Mouse (Mus musculus) cerebral cortex, adult 2 months (tissue): ENCODE results near the gene Pkdcc.

Experiments
- WGBS: fragments of 180-500 bp; shearing (Covaris S2); methylation state at CpG from one replicate; pipeline ENCODE4 v1.1.7; 2018; 5-methylcytosine and 5-hydroxymethylcytosine counted together

Gene Pkdcc

GRCm38 (mm10) chr17:83214674-83215528, at the start of gene Pkdcc:
TSS of gene Pkdcc (plus strand) at chr17:83215292.
- WGBS = under 1% methylated on average over 66 of the region's 105 CpGs

DNA sequence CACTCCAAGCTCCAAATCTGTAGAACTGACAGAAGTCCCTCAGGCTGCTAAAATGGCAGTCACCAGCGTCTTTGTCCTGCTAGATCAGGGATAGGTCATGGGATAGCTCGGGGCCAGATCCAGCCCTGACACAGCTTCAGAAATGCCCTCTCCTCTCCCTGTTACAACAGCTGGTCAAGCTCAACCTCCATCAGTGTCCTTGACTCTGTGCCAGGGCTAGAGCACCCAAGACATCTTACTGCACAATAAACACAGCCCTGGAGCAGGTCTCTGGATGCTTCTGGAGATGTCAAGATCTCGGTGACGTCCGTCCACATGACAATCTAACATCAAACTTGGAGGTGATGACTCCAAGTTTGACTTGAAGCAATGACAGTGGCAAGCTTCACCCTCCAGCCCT, 48.9 kb upstream of the Pkdcc start:
- WGBS = 95% methylated on average over 5 of the region's 5 CpGs

DNA sequence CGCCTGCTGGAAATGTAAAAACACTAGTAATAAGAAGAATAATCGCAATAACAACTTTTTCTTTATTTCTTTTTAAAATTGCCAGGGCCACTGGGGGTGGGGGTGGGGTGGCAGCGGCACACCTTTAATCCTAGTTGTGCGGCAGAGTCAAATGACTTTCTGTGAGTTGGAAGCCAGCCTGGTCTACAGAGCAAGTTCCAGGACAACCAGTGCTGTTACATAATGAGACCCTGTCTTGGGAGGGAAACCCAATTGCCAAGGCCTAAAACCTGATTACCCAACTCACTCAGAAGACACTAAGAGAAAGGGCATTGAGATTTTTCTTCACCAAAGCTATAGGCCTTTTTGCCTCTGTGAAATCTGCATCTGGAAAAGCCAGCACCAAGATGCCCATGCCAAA, 38.9 kb upstream of the Pkdcc start:
- WGBS = 92% methylated on average over 4 of the region's 4 CpGs

DNA sequence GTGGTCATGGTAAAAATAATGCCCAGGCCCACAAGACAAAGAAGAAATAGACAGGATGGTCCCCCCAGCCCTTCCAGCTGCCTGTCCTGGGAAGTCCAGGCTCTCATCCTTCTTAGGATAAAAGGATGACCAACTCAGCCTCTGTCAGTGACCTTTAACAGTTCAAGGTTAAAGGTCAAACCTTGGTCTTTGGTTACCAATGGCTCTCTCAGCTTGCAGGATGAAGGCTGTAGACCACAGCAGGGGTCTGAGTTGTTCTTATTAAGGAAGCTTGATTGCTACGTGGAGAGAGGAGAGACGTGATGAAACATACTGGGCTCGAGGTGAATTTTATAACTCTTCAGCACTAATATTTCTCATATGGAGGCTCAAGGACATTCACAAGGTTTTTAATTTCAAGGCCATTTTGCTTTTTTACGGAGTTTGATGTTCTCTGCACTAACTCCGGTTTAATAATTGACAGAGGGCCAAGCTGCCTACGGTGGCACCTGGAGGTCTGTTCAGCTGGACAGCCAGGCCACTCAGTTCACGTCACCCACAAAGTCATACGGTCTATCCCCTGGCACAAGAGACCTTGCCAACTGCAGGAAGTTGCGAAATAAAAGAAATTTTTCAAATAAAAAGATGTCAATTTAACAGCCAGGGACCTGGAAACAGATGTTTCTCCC, 36.5 kb upstream of the Pkdcc start:
- WGBS = 89% methylated on average over 9 of the region's 9 CpGs

GRCm38 (mm10) chr17:83179151-83179531, 36.0 kb upstream of the Pkdcc start:
- 85% methylated on average over 6 of the region's 6 CpGs for WGBS

DNA sequence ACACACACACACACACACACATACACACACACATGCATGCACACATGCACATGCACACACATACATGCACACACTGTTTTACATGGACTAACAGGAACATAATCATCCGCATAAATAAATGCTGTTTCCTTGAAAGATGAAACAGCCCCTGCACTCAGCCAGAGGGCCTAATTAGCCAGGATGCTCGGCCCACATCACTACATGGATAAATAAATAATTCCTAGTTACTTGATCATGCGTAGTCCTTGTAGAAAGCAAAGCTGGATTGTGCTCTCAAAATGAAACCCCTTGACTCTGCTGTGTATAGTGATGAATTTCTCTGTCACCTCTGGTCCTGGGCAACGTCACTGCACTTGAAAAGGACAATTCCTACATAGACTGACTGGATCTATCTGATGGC, 35.5 kb upstream of the Pkdcc start:
- WGBS = 87% methylated on average over 4 of the region's 4 CpGs

- WGBS = 92% methylated on average over 7 of the region's 7 CpGs
Observed at GRCm38 (mm10) chr17:83181086-83181485, 34.0 kb upstream of the Pkdcc start.

DNA sequence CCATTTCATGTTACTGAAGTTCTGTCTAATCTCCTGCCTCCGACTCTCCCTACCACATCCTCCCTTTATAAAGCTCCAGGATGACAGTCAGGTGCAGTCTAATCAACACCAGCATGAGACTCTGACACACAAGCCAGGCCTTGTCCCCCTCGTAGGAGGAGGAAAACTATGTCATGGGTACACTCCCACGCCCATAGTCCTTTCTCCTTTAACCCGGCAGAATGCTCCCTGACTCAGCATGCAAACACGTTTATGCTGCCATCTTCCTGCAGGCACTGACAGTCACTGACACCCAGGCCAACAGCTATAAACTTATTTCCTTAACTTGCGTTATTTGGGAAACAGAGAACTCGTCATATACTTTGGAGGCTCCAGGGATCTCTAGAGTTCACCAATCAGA, 33.5 kb upstream of the Pkdcc start:
- 85% methylated on average over 7 of the region's 7 CpGs for WGBS

- 93% methylated on average over 8 of the region's 8 CpGs for WGBS
Observed at GRCm38 (mm10) chr17:83182061-83182664, 32.9 kb upstream of the Pkdcc start.

DNA sequence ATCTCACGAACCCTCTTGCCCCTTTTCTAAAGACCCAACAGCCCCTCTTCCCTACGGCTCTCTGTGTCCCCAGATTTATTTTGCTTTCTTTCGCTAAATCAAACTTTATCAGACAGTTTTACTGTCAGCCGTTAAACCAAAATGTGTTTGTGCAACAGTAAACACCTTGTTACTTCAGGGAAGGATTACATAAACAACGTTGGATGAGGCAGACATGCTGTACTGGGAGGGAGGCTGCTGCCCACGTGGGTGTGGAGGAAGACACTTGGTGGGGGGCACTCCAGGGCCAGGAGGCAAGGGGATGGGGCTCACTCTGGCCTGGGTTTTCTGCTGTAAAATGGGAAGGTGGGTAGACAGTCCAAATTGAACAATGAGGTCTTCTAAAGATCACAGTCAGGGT, 32.3 kb upstream of the Pkdcc start:
- 80% methylated on average over 6 of the region's 6 CpGs for WGBS

DNA sequence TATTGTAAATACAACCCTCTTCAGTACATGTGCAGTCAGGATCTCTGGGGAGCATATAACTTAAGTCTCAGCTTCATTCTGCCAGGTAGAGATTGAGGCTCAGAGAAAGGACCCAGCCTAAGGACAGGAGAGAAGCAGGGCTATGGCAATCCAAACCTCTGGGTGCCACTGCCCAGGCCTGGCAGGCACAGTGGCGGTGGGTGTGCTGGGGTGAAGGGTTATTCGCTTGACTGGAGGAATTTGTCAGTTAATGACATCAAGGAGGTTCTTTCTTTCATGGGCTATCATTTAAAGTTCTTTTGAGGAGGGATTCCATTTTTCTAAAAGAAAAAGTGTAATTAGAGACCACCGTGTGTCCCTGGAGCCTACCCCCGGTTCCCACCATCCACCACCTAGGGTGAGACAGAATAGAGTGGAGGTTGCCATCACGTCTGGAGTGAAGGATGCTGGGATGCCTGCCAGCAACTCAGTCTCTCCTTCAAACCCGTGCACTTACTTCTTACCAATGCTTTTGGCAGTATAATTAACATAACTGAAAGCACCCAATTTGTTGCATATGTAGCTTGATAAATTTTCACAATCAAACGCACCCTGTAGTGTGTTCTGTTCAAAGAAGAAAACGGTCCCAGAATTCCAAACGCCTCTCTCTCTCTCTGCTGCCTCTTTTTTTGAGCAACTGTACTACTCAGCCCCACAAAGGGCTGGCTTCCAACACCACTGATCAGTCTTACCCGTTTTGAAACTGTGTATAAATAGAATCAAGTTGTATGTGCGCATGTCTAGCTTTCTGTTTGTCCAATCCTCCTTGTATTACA, 27.1 kb upstream of the Pkdcc start:
- WGBS = 20% methylated on average over 11 of the region's 11 CpGs

GRCm38 (mm10) chr17:83190810-83191209, 24.3 kb upstream of the Pkdcc start:
- 95% methylated on average over 9 of the region's 9 CpGs for WGBS

- WGBS = 77% methylated on average over 4 of the region's 4 CpGs
Observed at GRCm38 (mm10) chr17:83194491-83194890, 20.6 kb upstream of the Pkdcc start.

DNA sequence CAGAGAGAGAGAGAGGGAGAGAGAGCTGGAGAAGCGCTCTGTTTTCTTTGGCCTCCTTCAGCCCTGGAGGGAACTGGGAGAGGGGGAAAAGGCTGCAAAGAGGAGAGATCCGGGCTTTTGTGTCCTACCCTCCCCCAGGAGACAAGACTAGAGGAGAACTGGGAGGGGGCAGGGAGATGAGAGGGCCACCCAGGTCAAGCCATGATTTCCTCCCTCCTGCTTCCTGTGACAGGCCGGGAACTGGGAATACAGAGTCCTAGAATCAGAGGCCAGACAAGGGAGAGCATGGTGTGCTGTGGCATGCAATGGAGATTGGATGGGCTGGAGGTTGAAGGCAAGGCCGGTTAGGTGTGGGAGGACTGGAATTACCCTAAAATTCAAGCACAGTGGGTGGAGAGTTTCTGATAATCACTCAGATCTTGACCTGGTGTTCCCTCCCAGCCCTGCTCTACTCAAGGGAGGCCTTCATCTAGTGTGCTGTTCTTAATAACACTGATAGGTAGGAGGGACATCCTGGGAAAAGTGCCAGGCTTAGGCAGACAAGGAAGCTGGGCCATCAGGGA, 17.6 kb upstream of the Pkdcc start:
- WGBS = 66% methylated on average over 4 of the region's 4 CpGs

DNA sequence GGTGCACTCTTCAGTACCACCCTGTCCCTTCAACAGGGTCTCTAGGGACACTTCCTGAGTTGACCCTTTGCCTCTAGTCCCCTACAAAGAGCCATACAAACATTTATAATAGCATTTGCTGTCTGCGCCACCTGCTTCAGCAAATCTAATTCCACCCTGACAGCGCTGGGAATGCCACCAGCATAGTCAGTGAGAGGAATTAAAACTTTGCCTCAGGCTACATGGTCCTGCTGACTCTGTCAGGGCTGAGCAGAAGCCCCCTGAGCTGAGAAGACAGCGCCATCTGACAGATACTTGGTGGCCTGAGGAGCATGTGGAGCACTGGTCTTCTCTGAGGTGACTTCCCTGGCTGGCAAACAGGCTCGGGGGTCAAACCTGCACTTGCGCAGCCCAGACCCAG, 14.6 kb upstream of the Pkdcc start:
- 87% methylated on average over 5 of the region's 5 CpGs for WGBS

DNA sequence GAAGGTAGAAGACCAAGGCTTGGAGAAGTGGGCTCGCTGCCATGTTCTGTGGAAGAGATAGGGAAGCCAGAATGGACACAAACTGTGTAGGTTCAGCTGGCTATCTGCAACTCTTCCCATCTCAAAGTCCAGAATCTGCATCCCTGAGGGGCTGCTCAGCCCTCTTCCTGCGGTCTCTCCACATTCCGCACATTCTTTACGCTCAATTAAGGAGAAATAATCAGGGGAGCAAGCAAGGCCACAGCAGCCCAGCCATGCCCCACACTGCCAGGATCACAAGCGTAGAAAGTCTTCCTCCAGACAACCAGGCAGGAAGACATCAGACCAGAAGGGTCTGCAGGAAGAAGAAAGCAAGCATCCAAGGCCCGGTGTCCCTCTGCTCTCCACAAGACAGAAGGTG, 13.8 kb upstream of the Pkdcc start:
- WGBS = 86% methylated on average over 6 of the region's 6 CpGs

DNA sequence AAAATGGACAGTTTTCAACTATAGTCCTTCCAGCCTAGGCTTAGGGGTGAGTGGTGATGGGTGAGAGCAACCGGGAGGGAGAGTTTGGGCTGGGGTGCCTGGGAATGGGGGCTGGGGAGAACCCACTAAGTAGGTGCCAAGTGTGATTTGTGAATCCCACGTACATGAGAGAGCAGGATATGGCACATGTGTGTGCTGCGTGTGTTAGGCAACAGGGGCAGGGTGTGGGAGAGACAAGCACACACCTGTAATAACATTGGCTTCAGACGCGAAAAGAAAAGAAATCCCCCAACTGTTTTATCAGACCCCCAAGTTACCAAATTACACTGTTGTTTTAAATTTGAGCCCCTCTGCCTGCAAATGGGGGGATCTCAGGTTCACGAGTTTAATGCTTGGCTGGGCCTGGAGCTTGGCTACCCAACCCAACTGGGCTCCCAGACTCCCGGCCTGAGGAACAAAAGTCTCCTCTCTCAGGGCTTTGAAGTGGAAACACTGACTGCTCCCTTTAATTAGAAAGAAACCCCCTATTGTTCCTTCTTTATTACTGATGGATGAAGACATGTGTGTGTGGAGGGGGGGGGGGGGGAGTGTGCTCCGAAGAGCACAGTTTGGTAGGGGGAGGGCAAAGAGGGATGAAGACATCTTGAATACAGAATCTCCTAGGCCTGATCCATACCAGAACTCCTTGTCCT, 11.3 kb upstream of the Pkdcc start:
- WGBS = 72% methylated on average over 8 of the region's 8 CpGs

- WGBS = 85% methylated on average over 3 of the region's 3 CpGs
Observed at GRCm38 (mm10) chr17:83207296-83207695, 7.8 kb upstream of the Pkdcc start.

DNA sequence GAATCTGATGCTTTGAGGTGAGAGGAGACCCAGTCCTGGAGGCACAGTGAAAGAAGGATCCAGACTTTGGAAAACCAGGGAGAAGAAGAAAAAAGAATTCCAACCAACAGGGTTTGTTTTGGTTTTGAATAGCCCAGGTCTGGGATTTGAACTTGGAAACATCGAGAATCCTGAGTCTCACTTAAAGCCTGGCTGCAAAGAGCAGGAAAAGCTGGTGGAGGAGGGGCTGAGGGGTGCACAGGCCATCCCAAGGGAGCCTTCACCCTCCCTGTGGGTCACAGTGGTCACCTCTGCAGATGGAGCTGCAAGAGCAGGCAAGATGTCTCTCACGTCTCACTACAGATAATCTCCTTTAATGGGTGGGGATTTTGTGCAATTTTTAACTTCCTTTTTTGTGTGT, 6.6 kb upstream of the Pkdcc start:
- 80% methylated on average over 2 of the region's 2 CpGs for WGBS

DNA sequence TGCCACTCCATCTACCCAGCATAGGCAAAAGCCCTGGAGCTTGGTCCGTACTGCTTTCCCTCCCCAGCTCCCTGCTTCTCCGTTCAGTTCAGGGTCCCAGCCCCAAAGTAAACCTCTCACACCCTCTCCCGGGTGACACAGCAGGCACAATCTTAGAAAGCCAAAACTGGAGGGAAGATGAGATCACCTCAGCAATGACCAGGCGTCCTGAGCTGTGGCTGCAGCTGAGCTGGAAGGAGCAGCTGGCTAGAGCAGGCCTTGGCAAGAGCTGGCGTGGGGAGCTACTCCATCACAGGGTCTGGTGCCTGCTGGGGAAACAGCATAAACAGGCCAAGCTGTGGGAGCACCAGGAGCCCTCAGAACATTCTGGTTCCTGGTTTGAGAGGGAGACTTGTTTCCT, 4.6 kb upstream of the Pkdcc start:
- WGBS = 67% methylated on average over 5 of the region's 5 CpGs

DNA sequence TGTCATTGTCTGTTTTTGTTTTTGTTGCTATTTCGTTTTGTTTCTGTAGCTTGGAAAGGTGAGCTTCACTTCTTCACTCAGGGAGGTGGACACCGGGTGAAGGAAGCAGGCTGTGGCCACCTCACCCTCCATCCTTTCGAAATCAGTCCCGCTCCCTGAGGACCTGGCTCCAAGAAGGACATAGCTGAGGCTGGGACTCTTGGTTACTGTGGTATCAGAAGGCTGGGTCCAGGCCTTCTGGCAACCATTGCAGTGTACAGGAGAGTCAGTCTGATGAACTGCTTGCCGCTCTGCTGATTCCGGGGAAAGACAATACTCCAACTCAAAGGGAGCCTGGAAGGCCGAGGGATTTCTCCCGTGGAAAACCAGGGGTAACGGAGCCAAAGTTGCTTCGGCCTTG, 3.9 kb upstream of the Pkdcc start:
- WGBS = 87% methylated on average over 10 of the region's 10 CpGs
